Mouse (Mus musculus) gonadal fat pad, adult 2 months (tissue): ENCODE measurements at regions not wholly inside any gene's neighbourhood (a gene's known extent, or its start where the extent isn't known, plus 50 kb on each side); places are given as distances from the start of the nearest gene placed in this dataset.

ENCODE experiments used
- DNase-seq: peaks from one replicate; pipeline ENCODE4 v3.0.0-alpha.2; 2012; ENCODE audit warnings: low read depth

DNA sequence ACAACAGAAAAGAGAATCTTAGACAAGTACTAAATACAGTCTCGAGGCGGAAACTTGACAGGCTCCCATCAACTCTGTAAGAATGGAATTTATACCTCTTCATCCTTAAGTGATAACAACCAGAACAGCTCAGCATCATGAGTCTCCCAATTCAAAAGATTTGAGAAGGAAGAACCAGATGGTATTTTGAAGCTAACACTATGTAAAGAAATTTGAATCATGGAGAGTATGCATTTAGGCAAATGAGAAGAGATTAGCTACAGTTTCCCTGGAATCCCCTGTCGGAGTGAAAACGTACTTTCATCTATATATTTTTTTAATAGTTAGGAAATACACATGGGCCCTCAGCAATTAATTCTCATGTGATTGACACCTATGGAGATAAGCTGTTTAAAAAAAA lies 140.9 kb downstream of the Nrip1 start:
- no peak for DNase-seq

DNA sequence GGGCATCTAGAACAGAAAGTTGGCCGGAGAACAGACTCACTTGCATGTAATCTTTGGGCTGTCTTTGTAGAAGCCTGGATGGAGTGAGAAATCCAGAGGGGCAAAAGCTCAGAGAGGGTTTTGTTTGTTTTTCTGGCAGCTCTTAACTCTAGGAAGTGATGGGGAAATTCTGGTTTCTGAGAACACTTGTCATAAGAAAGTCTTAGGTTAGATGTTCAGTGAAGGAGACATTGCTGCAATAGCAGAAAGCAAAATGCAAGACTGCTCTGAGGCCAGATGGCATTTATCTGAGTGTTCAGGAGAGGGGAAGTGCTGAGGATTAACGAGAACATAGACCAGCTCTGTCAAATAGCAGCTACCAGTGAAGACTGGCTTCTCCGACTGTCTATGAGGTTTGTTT lies 141.5 kb downstream of the Nrip1 start:
- DNase-seq: no peak

DNA sequence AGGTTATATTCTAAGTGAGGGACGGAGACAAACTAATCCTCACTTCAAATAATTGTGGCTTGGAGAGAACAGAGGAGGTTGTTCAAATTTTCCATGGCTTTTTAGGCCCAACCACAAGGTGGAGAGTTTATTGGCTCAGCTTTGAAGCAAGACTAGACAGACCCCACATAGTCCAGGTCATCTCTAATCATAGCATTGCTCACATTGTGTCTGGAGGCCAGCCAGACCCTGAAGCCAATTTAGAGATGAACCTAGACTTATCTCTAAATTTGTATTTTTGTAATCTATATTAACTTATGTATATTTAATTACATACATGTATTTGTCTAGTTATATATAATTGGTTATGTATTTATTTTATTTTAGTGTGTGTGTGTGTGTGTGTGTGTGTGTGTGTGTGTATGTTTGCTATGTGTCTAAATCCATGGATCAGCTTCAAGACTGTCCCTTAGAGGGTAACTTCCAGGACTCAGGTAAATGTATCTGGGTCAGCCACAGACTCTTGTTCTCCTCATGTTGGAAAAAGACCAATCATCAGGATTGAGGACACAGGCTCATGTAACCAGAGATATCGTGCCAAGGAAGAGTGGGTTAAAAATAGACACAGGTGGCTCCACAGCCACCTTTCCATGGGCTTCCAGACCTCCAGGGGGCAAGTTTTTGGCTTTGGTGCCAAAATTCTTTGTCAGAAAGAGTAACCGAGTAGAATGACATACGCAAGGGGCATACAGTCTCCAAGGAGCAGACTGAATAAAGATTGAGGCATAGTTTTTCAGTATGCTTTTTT lies 142.9 kb downstream of the Nrip1 start:
- DNase-seq: no peak

- DNase-seq: no peak
These were observed 145.2 kb downstream of the Nrip1 start for GRCm38 (mm10) chr16:76228451-76228850.

GRCm38 (mm10) chr16:76226446-76226845 lies 147.2 kb downstream of the Nrip1 start:
- DNase-seq: no peak

DNA sequence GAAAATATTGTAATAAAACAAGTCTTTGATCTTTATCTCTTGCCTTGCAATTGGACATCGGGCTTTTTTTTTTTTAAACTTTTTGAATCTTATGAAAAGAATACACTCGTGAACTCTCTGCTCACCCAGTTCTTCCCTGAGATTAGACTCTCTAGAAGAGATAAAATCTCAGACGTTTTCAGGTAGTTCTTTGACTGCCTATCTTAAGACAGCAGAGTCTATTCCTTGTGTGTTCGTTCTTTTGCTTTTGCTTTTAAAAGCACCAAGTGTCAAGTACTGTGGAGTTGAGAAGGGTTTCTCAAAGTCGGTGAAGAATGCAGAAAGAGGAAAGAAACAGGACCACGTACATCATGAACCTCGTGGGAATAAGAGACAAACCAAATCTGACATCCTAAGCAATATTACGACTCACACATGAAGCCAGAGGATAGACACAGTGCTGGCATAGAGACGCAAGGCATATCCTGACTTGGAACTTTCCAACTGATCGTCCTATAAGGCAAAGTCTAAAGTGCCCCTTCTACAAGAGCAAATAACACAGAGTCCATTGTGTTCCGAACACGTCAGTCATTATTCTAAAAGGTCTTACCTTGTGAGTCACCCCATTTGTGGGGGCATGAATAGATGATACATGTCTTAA lies 147.9 kb downstream of the Nrip1 start:
- no peak for DNase-seq

DNA sequence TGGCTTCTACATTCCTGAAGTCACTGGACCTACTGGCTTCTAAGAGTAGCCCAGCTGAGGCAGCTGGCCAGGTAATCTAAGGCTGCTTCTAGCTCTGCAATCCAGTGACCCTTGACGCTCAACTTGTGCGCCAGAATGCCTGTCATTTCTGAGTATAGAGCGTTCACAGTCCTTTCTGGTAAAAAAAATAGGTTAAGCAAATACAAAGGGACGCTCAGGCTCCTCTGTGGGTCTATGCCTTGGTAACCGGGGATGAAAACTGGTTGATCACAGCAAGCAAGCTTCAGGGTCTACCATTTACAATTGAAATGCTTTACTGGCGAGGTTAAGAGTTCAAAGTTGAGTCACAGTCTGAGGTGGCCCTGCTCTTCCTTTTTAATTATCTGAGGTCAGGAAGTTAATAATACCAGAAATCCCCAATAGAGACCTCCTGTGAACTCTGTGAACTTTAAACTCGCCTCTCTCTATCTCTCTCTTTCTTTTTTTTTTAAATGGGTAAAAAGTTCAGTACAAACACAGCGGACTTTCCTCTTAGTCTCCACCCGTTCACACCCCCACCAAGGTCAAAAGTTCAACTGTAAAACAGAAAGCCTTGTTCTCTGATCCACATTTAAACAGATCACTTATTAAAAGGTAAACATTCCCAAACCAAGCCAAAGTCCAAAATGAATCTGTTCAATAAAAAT lies 148.6 kb downstream of the Nrip1 start:
- DNase-seq: no peak

DNA sequence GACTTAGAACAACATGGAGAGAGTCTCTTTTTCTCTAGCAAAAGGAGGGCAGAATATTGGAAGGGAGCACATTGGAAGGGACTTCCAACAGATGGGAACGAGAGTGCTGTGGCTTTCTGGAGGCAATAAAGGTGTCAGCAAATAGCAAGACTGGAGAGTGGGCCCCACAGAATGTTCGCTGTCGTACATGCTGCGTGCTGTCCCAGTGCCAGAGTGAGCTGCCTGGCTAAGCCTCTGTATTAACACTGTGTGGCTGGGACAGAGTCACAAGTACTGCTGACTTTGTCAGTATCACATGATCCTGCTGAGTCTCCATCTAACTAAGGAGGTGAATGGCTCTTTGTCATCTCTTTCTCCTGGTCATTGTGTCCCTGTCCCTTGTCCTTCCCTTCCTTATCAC lies 149.9 kb downstream of the Nrip1 start:
- no peak for DNase-seq

- no peak for DNase-seq
These were observed 150.7 kb downstream of the Nrip1 start for GRCm38 (mm10) chr16:76222960-76223359.

DNA sequence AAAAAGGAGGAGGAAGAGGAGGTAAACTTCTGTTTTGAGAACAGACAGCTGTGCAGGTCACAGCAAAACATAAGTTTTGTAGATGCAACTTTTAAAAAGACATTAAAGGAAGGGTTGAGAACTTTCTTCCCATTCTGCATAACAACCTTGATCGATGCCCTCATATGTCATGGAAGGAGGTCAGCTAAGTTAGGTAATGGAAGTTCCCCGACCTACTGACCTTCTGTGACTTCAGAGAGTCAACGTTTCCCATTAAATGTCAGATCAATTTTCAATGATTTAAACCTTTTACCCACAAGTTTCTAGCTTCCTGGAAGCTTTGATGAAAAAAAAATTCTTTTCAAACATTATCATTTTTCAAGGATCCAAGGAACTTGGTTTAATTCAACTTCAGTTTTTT lies 153.2 kb downstream of the Nrip1 start:
- DNase-seq: no peak

GRCm38 (mm10) chr16:76219233-76219632 lies 154.4 kb downstream of the Nrip1 start:
- DNase-seq: no peak

DNA sequence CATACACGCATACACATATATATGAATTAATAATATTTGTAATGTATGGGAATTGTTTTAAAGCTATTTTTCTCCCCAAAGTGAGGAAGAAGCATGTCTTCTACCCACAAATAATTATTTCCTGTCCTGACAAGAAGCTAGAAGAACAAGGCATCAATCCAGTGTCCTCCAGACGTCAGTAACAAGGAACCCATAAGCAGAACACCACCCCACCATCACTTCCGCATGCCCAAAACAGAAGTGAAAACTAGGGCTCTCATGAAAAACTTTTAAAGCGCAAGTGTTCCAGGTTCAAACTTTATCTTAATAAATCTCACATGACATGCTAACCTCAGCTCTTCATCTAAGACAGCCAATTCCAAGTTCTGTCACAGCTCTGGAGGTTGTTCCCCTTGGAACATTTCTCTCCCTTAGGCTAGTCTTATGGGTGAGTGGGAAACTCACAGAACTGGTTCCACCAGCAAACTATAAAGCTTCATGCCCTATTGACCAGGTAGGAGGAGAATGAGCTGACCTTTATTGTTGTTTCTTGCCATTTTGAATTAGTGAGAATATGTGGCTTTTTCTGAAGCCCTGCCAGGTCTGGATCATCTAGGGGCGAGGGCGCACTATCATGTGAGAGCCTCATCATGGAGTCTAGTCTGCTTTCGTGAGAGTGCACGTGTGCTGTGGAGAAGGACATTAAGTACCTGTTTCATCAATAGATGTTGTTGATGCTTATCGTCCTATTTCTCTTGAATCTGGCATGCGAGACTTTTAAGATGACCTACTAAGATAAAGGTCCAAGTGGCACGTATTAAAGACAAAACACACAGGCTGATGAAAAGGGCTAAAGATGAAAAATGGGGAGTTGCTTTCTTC lies 155.1 kb downstream of the Nrip1 start:
- peak; percentile 93 for DNase-seq

DNA sequence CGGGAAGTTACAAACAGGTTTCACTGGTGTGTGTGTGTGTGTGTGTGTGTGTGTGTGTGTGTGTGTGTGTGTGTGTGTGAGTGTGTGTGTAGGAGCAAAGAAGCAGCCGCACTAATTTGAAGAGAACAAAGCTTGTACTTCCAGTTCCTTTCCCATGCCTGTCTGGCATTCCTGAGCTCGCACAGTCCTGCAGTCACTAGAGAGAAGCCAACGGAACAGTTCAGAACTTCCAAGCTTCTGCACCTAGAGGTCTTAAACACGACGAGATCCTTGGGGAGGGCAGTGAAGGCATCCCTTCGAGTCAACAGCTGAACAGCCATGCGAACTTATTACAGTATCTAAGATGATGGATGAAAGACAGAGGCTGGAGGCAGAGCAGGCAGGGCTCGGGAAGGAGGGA lies 157.4 kb downstream of the Nrip1 start:
- no peak for DNase-seq

- DNase-seq: no peak
These were observed 158.1 kb downstream of the Nrip1 start for GRCm38 (mm10) chr16:76215558-76215957.

DNA sequence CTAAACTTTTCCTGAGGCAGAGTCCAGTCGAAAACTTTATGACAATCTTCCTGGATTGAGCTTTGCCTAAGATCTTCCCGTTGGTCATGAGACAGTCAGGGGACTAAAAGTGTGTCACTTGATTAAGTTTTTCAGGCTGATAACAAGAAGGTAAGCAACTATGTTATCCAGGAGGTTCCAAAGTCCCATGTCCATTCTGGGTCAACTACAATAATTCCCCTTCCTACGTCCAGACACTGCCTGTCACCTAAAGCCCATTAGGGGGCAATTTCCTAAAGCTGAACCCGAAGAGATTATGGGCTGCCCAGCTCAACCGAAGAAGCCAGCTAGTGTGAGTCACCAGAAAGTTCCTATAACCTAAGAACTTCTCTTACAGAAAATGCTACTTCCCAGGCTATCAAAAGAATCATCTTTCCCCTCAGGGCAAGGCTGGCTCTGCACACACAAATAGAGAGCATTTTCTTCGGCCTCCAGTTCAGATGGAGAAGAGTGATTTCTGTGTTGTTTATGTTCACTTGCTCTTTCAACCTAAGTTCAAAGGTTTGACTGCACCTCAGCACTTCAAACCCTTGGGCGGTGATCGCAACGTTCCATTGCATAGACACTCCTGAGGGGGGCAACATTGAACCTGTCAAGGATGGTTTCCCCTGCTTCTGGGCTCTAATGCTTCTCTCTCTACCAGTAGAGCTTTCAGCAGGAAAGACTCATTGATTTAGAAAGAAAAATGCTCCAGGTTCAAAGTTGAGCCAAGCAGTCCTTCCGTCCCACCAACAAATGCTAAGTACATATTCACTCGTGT lies 171.7 kb downstream of the Nrip1 start:
- DNase-seq: no peak

- DNase-seq: peak; percentile 81
These were observed 172.6 kb downstream of the Nrip1 start for GRCm38 (mm10) chr16:76200801-76201728.

DNA sequence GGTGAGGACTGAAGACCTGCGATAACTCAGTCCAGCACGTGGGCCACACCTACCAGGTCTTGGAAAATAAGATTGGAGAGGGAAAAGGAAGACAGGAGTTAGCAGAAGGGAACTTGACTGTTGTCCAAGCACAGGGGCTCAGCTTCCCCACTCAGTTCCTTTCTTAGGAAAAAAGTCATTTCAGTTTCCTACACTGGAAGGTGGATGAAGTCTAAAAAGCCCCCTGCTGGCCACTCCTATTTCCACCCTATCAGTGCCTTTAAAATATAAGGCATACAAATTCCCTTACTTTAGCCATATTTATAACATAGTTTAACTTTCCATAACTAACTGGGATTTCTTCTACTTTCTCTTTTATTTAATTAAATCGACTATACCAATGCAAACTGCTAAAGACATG lies 173.4 kb downstream of the Nrip1 start:
- no peak for DNase-seq

- no peak for DNase-seq
These were observed 174.6 kb downstream of the Nrip1 start for GRCm38 (mm10) chr16:76199006-76199405.

GRCm38 (mm10) chr16:76194291-76194690 lies 172.2 kb upstream of the Samsn1 start:
- no peak for DNase-seq

DNA sequence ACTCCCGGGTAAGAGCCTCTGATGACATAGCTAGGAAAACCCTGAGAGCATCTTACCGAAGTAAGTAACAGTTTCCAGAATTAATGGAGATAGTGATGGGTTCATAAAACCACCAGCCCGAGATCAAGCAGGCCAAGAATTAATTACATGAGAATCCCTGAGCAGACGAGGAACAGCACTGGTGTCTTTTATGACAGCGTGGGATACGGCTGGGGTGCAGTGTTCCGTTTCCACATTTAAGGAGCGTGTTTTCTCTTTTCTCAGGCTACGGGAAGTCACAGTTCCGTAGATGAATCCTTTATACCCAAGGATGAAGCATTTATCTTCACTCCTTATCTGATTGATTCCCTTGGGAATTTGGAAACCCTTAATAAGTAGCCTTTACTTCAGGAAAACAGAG lies 169.1 kb upstream of the Samsn1 start:
- DNase-seq: no peak
